Mouse (Mus musculus): ENCODE data around the gene Gtdc1.

GRCm38 (mm10) chr2:44864726-44865125, 62.7 kb downstream of the Gtdc1 start:
- TF ChIP-seq CTCF (IDR thresholded peaks at IDR 0.05; ENCODE audit: control insufficient read depth, insufficient read depth, low read length) (no peak), POLR2A (IDR thresholded peaks at IDR 0.05; ENCODE audit: borderline replicate concordance, control insufficient read depth, low read depth, low read length) (no peak)
